In the genomic region with DNA sequence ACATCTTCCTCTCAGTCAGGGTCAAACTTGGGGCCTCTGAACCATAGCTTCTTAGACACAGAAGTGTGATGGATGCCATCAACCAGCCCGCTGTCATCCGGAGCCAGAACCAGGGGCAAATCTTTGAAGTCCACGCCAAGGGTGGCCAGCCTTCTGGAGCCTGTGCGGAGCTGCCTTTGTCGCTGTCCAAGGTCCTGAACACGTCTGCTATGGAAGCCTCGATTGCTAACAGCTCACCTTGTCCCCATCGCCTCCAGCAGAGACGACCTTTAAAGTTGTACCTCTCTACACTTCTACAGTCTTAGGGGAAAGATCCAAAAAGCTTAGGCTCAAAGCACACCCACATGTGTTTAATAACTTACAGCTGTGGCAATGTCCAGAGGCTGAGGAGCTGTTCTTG, we compare ENCODE assay signal across 9 mouse cellular contexts. TPM values are rescaled to one million over a fixed set of nuclear protein-coding genes. Genes with fewer than 3 reads are reported as not detected.
DNase-seq lines count a peak whose midpoint lies in the region; ATAC-seq and TF ChIP-seq lines count a peak whose summit lies in the region.
"Had no signal": no experiment of that assay in that cellular context is flagged by ENCODE, and none has a peak within 500 bp of the region (broad histone marks: within the 10 kb centered on the region; RNA-seq: fewer than 3 reads in every experiment).

No protein-coding gene starts in this region.

- TF ChIP-seq CTCF in thymus, adult 2 months (IDR thresholded peaks at IDR 0.05; ENCODE audit: borderline replicate concordance, control insufficient read depth, extremely low read depth, insufficient read depth, low read length, poor library complexity), result no peak
- no peak for TF ChIP-seq CTCF in hindbrain, postnatal 0 days (IDR thresholded peaks at IDR 0.05; ENCODE audit: low read depth)

- H3K36me3 ChIP-seq in forebrain, embryonic 11.5 days (ENCODE audit: control insufficient read depth, insufficient read depth, low read length), result no peaks in the 10 kb centered on the region
- H3K36me3 ChIP-seq in forebrain, embryonic 15.5 days, result no peaks in the 10 kb centered on the region
- H3K36me3 ChIP-seq in thymus, adult 2 months (ENCODE audit: control insufficient read depth, insufficient read depth, low read length), result no peaks in the 10 kb centered on the region
- H3K36me3 ChIP-seq in hindbrain, postnatal 0 days (ENCODE audit: insufficient read depth, low read length), result no peaks in the 10 kb centered on the region
- H3K36me3 ChIP-seq: midbrain, embryonic 12.5 days had no signal

- H3K9ac ChIP-seq in forebrain, embryonic 11.5 days (ENCODE audit: low read length), result no peak overlapping the region
- H3K9ac ChIP-seq in forebrain, embryonic 15.5 days (replicated peaks), result no peak overlapping the region
- no peak overlapping the region for H3K9ac ChIP-seq in hindbrain, postnatal 0 days (replicated peaks; ENCODE audit: low read length)
- H3K9ac ChIP-seq: midbrain, embryonic 12.5 days had no signal

- DNase-seq in forebrain, embryonic 11.5 days (ENCODE audit: low spot score), result peak; percentile 83
- DNase-seq in thymus, adult 2 months, result peak; percentile 58
- no peak for DNase-seq in thymus, adult 18-20 months
- peak; percentile 51 for DNase-seq in hindbrain, postnatal 0 days (ENCODE audit: low spot score)
- peak; percentile 59 to 77 for DNase-seq in lung, postnatal 4 days
- DNase-seq in thymus, postnatal 36 days, result peak; percentile 49 to 62
- no peak for DNase-seq in right cerebral cortex, postnatal 36 days (ENCODE audit: low spot score in 2 of 2)

- H3K4me3 ChIP-seq in forebrain, embryonic 11.5 days (ENCODE audit: low read depth, low read length), result no peak overlapping the region
- H3K4me3 ChIP-seq in forebrain, embryonic 15.5 days, result no peak overlapping the region
- no peak overlapping the region for H3K4me3 ChIP-seq in thymus, adult 2 months (ENCODE audit: control insufficient read depth, insufficient read depth, low read length)
- no peak overlapping the region for H3K4me3 ChIP-seq in hindbrain, postnatal 0 days (ENCODE audit: low read length)
- H3K4me3 ChIP-seq: midbrain, embryonic 12.5 days had no signal

- H3K27me3 ChIP-seq in forebrain, embryonic 11.5 days (ENCODE audit: control insufficient read depth, insufficient read depth, low read length), result peaks cover 19% of the 10 kb centered on the region
- peaks cover 30% of the 10 kb centered on the region for H3K27me3 ChIP-seq in forebrain, embryonic 15.5 days
- no peaks in the 10 kb centered on the region; the same call in 1 of the 2 replicates for H3K27me3 ChIP-seq in thymus, adult 2 months (ENCODE audit: control insufficient read depth, insufficient read depth, low read length)
- H3K27me3 ChIP-seq in hindbrain, postnatal 0 days (ENCODE audit: insufficient read depth, low read length), result no peaks in the 10 kb centered on the region; the same call in 1 of the 2 replicates

- H3K27ac ChIP-seq in forebrain, embryonic 11.5 days (ENCODE audit: low read depth, low read length), result no peak overlapping the region
- no peak overlapping the region for H3K27ac ChIP-seq in forebrain, embryonic 15.5 days (replicated peaks)
- H3K27ac ChIP-seq in thymus, adult 2 months (ENCODE audit: control insufficient read depth, insufficient read depth, low read length), result no peak overlapping the region
- no peak overlapping the region for H3K27ac ChIP-seq in hindbrain, postnatal 0 days
- H3K27ac ChIP-seq: midbrain, embryonic 12.5 days had no signal

- ATAC-seq in forebrain, embryonic 11.5 days (replicated peaks; ENCODE audit: low FRiP score), result no peak
- no peak for ATAC-seq in forebrain, embryonic 15.5 days (replicated peaks)
- no peak for ATAC-seq in hindbrain, postnatal 0 days

- TF ChIP-seq POLR2A in thymus, adult 2 months (IDR thresholded peaks at IDR 0.05; ENCODE audit: control insufficient read depth, extremely low read depth, insufficient read depth, low read length, poor library complexity), result no peak

- H3K9me3 ChIP-seq in forebrain, embryonic 11.5 days (ENCODE audit: control insufficient read depth, low read length), result no peaks in the 10 kb centered on the region
- H3K9me3 ChIP-seq in forebrain, embryonic 15.5 days, result no peaks in the 10 kb centered on the region
- no peaks in the 10 kb centered on the region for H3K9me3 ChIP-seq in hindbrain, postnatal 0 days (ENCODE audit: low read length)
- H3K9me3 ChIP-seq: midbrain, embryonic 12.5 days had no signal

- 4% methylated on average over 9 of the region's 9 CpGs for WGBS in forebrain, embryonic 11.5 days
- 3% methylated on average over 9 of the region's 9 CpGs for WGBS in forebrain, embryonic 15.5 days
- 3% methylated on average over 9 of the region's 9 CpGs for WGBS in thymus, adult 2 months
- 16% methylated on average over 9 of the region's 9 CpGs for WGBS in hindbrain, postnatal 0 days

- peaks cover 8% of the 10 kb centered on the region for H3K4me1 ChIP-seq in forebrain, embryonic 11.5 days (replicated peaks; ENCODE audit: control insufficient read depth, insufficient read depth, low read length)
- peaks cover 8% of the 10 kb centered on the region for H3K4me1 ChIP-seq in forebrain, embryonic 15.5 days
- H3K4me1 ChIP-seq in thymus, adult 2 months (replicated peaks; ENCODE audit: control insufficient read depth, insufficient read depth, low read length), result 0 out of 2 replicates have a peak, but pooled peaks cover 3% of the 10 kb centered on the region
- H3K4me1 ChIP-seq in hindbrain, postnatal 0 days (ENCODE audit: insufficient read depth, low read length), result no peaks in the 10 kb centered on the region; the same call in 1 of the 2 replicates

- H3K4me2 ChIP-seq in forebrain, embryonic 11.5 days (ENCODE audit: low read depth, low read length, severe bottlenecking), result no peak overlapping the region
- no peak overlapping the region for H3K4me2 ChIP-seq in forebrain, embryonic 15.5 days (replicated peaks)
- H3K4me2 ChIP-seq in hindbrain, postnatal 0 days (ENCODE audit: low read depth, low read length), result no peak overlapping the region
- H3K4me2 ChIP-seq: midbrain, embryonic 12.5 days had no signal

RNA-seq across cellular contexts. Expression of a gene that starts 8.0 kb away (rescaled TPM):
- not detected in 2 replicates for polyA plus RNA-seq in forebrain, embryonic 11.5 days (2014; fragmentation: Nextera tagmentation; extraction: Ambion mirVana)
- polyA plus RNA-seq in forebrain, embryonic 15.5 days (2015; fragmentation: Nextera tagmentation; extraction: Ambion mirVana), result 0.69 and 0.80 TPM in 2 replicates
- 0.10 and 0.12 TPM in 2 replicates for polyA plus RNA-seq in thymus, adult 2 months (2012; rRNA removed)
- total RNA-seq in hindbrain, postnatal 0 days (2014; rRNA removed), result 0.14 and 1.0 TPM in 2 replicates
- polyA plus RNA-seq in hindbrain, postnatal 0 days (2015; fragmentation: Nextera tagmentation; extraction: Ambion mirVana), result 0.69 and 1.4 TPM in 2 replicates
- polyA plus RNA-seq: midbrain, embryonic 12.5 days had no signal

RNA-seq across cellular contexts. Expression of a gene that starts 12.4 kb away (rescaled TPM):
- 4.1 and 4.6 TPM in 2 replicates for polyA plus RNA-seq in forebrain, embryonic 11.5 days (2014; fragmentation: Nextera tagmentation; extraction: Ambion mirVana)
- polyA plus RNA-seq in forebrain, embryonic 15.5 days (2015; fragmentation: Nextera tagmentation; extraction: Ambion mirVana), result 27.2 and 29.6 TPM in 2 replicates
- 1.2 and 5.3 TPM in 2 replicates for polyA plus RNA-seq in thymus, adult 2 months (2012; rRNA removed)
- total RNA-seq in hindbrain, postnatal 0 days (2014; rRNA removed), result 122 and 128 TPM in 2 replicates
- 42.2 and 44.6 TPM in 2 replicates for polyA plus RNA-seq in hindbrain, postnatal 0 days (2015; fragmentation: Nextera tagmentation; extraction: Ambion mirVana)

RNA-seq across cellular contexts. Expression of a gene that starts 16.2 kb away (rescaled TPM):
- 0.29 and 0.68 TPM in 2 replicates for polyA plus RNA-seq in forebrain, embryonic 11.5 days (2014; fragmentation: Nextera tagmentation; extraction: Ambion mirVana)
- 0.22 and 0.36 TPM in 2 replicates for polyA plus RNA-seq in forebrain, embryonic 15.5 days (2015; fragmentation: Nextera tagmentation; extraction: Ambion mirVana)
- polyA plus RNA-seq in thymus, adult 2 months (2012; rRNA removed), result 1.9 and 2.0 TPM in 2 replicates
- total RNA-seq in hindbrain, postnatal 0 days (2014; rRNA removed), result 0.37 and 4.8 TPM in 2 replicates
- polyA plus RNA-seq in hindbrain, postnatal 0 days (2015; fragmentation: Nextera tagmentation; extraction: Ambion mirVana), result 0.65 and 1.4 TPM in 2 replicates

RNA-seq across cellular contexts. Expression of a gene that starts 41.6 kb away (rescaled TPM):
- 1.9 and 2.1 TPM in 2 replicates for polyA plus RNA-seq in forebrain, embryonic 11.5 days (2014; fragmentation: Nextera tagmentation; extraction: Ambion mirVana)
- polyA plus RNA-seq in forebrain, embryonic 15.5 days (2015; fragmentation: Nextera tagmentation; extraction: Ambion mirVana), result 2.5 and 2.7 TPM in 2 replicates
- polyA plus RNA-seq in thymus, adult 2 months (2012; rRNA removed), result 6.0 and 8.2 TPM in 2 replicates
- total RNA-seq in hindbrain, postnatal 0 days (2014; rRNA removed), result 8.7 and 9.1 TPM in 2 replicates
- polyA plus RNA-seq in hindbrain, postnatal 0 days (2015; fragmentation: Nextera tagmentation; extraction: Ambion mirVana), result 2.4 and 2.6 TPM in 2 replicates

RNA-seq across cellular contexts. Expression of a gene that starts 51.6 kb away (rescaled TPM):
- 13.8 and 14.9 TPM in 2 replicates for polyA plus RNA-seq in forebrain, embryonic 11.5 days (2014; fragmentation: Nextera tagmentation; extraction: Ambion mirVana)
- 12.3 and 12.9 TPM in 2 replicates for polyA plus RNA-seq in forebrain, embryonic 15.5 days (2015; fragmentation: Nextera tagmentation; extraction: Ambion mirVana)
- 17.1 and 20.0 TPM in 2 replicates for polyA plus RNA-seq in thymus, adult 2 months (2012; rRNA removed)
- total RNA-seq in hindbrain, postnatal 0 days (2014; rRNA removed), result 14.4 and 22.3 TPM in 2 replicates
- 13.2 and 13.6 TPM in 2 replicates for polyA plus RNA-seq in hindbrain, postnatal 0 days (2015; fragmentation: Nextera tagmentation; extraction: Ambion mirVana)

Comparison
In these comparisons a context has a peak if more than half of its experiments do, and no peak if none do; other contexts are left out.
1. DNase-seq: peak in forebrain, embryonic 11.5 days (single experiment), thymus, adult 2 months (single experiment), hindbrain, postnatal 0 days (single experiment), lung, postnatal 4 days (2 of 2) and thymus, postnatal 36 days (2 of 2); none in thymus, adult 18-20 months (0 of 2) and right cerebral cortex, postnatal 36 days (0 of 2).